Mouse (Mus musculus) heart, postnatal 0 days (tissue): ENCODE data around the gene Gamt.

Experiments
- CTCF ChIP-seq: IDR thresholded peaks from 2 replicates; pipeline ENCODE4 v1.5.1; 2016; ENCODE audit warnings: antibody characterized with exemption, control low read depth, low read depth
- EP300 ChIP-seq: IDR thresholded peaks from 2 replicates; pipeline ENCODE4 v1.6.1; 2016; ENCODE audit warnings: antibody characterized with exemption, low read depth

DNA sequence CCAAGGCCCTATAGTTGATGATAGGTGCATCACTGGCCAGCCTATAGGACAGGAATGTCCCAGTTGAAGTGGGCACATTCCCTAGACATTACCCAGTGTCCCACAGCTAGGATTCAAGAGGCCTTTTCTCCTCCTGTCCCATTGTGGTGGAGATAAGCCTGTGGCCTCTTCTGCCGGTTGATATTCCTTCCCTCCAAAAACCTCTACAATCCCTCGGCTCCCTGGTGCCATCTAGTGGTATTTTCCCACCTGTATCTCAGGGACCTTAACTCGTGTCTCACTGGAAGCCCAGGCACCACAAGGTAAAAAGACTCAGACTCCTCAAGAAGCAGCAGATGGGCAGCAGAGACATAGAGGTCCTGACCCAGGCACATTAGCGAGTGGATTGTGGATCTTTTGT lies 15.2 kb downstream of the Gamt start:
- TF ChIP-seq CTCF (peak; percentile 94), EP300 (no peak)
